Comparison of ENCODE assay signal across 14 mouse cellular contexts in genomic region chr2:3764136-3764535, GRCm38 (mm10).
A peak's percentile ranks its signal among the peaks of the same experiment; 100 is the strongest.
DNase-seq lines count a peak whose midpoint lies in the region; ATAC-seq lines count a peak whose summit lies in the region.
"Had no signal": no experiment of that assay in that cellular context is flagged by ENCODE, and none has a peak within 500 bp of the region (broad histone marks: within the 10 kb centered on the region; RNA-seq: fewer than 3 reads in every experiment).

No protein-coding gene starts in this region.

- H3K27ac ChIP-seq in heart, embryonic 15.5 days = peak overlapping the region; percentile 48; the same call in 1 of the 2 replicates
- no peak overlapping the region for H3K27ac ChIP-seq in heart, embryonic 10.5 days
- 0 out of 2 replicates have a peak overlapping the region, but pooled peaks have one; percentile 8 for H3K27ac ChIP-seq in forebrain, embryonic 16.5 days (ENCODE audit: low read length)
- H3K27ac ChIP-seq: gastrocnemius, adult 2 months; hindbrain, embryonic 15.5 days; limb, embryonic 12.5 days; midbrain, embryonic 12.5 days; neural tube, embryonic 15.5 days had no signal

- no peak overlapping the region for H3K4me2 ChIP-seq in heart, embryonic 15.5 days
- no peak overlapping the region for H3K4me2 ChIP-seq in forebrain, embryonic 16.5 days (ENCODE audit: low read length)
- H3K4me2 ChIP-seq: hindbrain, embryonic 15.5 days; limb, embryonic 12.5 days; midbrain, embryonic 12.5 days; neural tube, embryonic 15.5 days had no signal

- ATAC-seq in heart, embryonic 15.5 days (replicated peaks; ENCODE audit: insufficient number of reproducible peaks, insufficient read depth, low FRiP score, low read depth) = no peak
- ATAC-seq in forebrain, embryonic 16.5 days = peak; percentile 56; the same call in 1 of the 2 replicates

- no peak for DNase-seq in heart, embryonic 10.5 days (ENCODE audit: low spot score)
- peak; percentile 3 for DNase-seq in thymus, postnatal 4 days
- no peak for DNase-seq in thymus, postnatal 36 days
- no peak for DNase-seq in testis, postnatal 10 days (ENCODE audit: low spot score)
- DNase-seq in layer of hippocampus, adult 18-20 months (ENCODE audit: low spot score in 2 of 2) = no peak
- DNase-seq: adrenal gland, adult 8-10 months; gastrocnemius, adult 2 months; right cerebral cortex, postnatal 4 days had no signal

- H3K4me1 ChIP-seq in heart, embryonic 15.5 days (replicated peaks) = peaks cover 45% of the 10 kb centered on the region
- peaks cover 40% of the 10 kb centered on the region for H3K4me1 ChIP-seq in heart, embryonic 10.5 days
- H3K4me1 ChIP-seq in forebrain, embryonic 16.5 days (replicated peaks; ENCODE audit: control insufficient read depth, insufficient read depth, low read length) = peaks cover 27% of the 10 kb centered on the region
- H3K4me1 ChIP-seq: hindbrain, embryonic 15.5 days; midbrain, embryonic 12.5 days; neural tube, embryonic 15.5 days had no signal

- no peak overlapping the region for H3K4me3 ChIP-seq in heart, embryonic 15.5 days
- no peak overlapping the region for H3K4me3 ChIP-seq in heart, embryonic 10.5 days
- H3K4me3 ChIP-seq in forebrain, embryonic 16.5 days (replicated peaks; ENCODE audit: low read length) = no peak overlapping the region
- H3K4me3 ChIP-seq: gastrocnemius, adult 2 months; hindbrain, embryonic 15.5 days; limb, embryonic 12.5 days; midbrain, embryonic 12.5 days; neural tube, embryonic 15.5 days had no signal

- H3K9ac ChIP-seq in heart, embryonic 15.5 days = no peak overlapping the region
- no peak overlapping the region for H3K9ac ChIP-seq in forebrain, embryonic 16.5 days (replicated peaks; ENCODE audit: low read depth, low read length)
- H3K9ac ChIP-seq: hindbrain, embryonic 15.5 days; limb, embryonic 12.5 days; midbrain, embryonic 12.5 days; neural tube, embryonic 15.5 days had no signal

- 19% methylated on average over 6 of the region's 6 CpGs for WGBS in heart, embryonic 15.5 days
- WGBS in heart, embryonic 10.5 days = 45% methylated on average over 6 of the region's 6 CpGs
- 38% methylated on average over 6 of the region's 6 CpGs for WGBS in forebrain, embryonic 16.5 days

- no peaks in the 10 kb centered on the region for H3K36me3 ChIP-seq in heart, embryonic 15.5 days
- no peaks in the 10 kb centered on the region for H3K36me3 ChIP-seq in heart, embryonic 10.5 days
- no peaks in the 10 kb centered on the region for H3K36me3 ChIP-seq in forebrain, embryonic 16.5 days (ENCODE audit: control insufficient read depth, insufficient read depth)
- H3K36me3 ChIP-seq: hindbrain, embryonic 15.5 days; limb, embryonic 12.5 days; midbrain, embryonic 12.5 days; neural tube, embryonic 15.5 days had no signal

- H3K9me3 ChIP-seq in heart, embryonic 15.5 days (replicated peaks) = no peaks in the 10 kb centered on the region
- no peaks in the 10 kb centered on the region for H3K9me3 ChIP-seq in heart, embryonic 10.5 days
- H3K9me3 ChIP-seq in forebrain, embryonic 16.5 days (ENCODE audit: control insufficient read depth, low read length) = no peaks in the 10 kb centered on the region
- H3K9me3 ChIP-seq: hindbrain, embryonic 15.5 days; limb, embryonic 12.5 days; midbrain, embryonic 12.5 days; neural tube, embryonic 15.5 days had no signal

- H3K27me3 ChIP-seq in heart, embryonic 15.5 days = no peaks in the 10 kb centered on the region
- no peaks in the 10 kb centered on the region for H3K27me3 ChIP-seq in heart, embryonic 10.5 days (ENCODE audit: insufficient read depth, poor library complexity, severe bottlenecking)
- H3K27me3 ChIP-seq in forebrain, embryonic 16.5 days (replicated peaks; ENCODE audit: control insufficient read depth, insufficient read depth, low read length) = no peaks in the 10 kb centered on the region
- H3K27me3 ChIP-seq: hindbrain, embryonic 15.5 days; limb, embryonic 12.5 days; midbrain, embryonic 12.5 days; neural tube, embryonic 15.5 days had no signal
